Mouse (Mus musculus) spleen, adult 2 months (tissue): ENCODE data around the gene Rnpep.

Experiments used
- CTCF ChIP-seq: fragments of 200-500 bp; IDR thresholded peaks from 2 replicates; pipeline ENCODE4 v1.5.1; 2011; ENCODE audit warnings: mild to moderate bottlenecking, inconsistent platforms; ENCODE audit not compliant: insufficient read depth, insufficient read length, insufficient replicate concordance; ENCODE audit errors: extremely low read depth
- POLR2A ChIP-seq: fragments of 200-500 bp; IDR thresholded peaks from 2 replicates; pipeline ENCODE4 v1.6.1; 2011; ENCODE audit warnings: low read depth, low read length, inconsistent platforms

DNA sequence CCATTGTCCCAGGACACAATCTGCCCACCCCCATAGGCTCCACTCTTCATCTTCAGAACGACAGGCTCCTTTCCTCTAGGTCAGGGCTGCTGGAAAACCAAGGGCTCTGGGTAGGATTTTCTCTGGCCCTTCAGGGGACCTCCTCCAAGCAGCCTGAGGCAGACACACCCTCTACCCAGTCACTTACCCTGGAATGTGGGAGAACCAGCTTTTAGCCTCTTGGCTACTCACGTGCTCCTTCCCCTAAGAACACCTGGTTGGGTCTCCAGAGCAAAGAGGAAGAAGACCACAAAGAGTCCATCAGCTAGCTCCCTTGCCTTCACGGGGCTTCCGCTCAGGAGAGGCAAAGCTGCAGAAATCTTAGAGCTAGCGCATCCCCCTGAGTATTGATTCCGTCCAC, 23.0 kb downstream of the Rnpep start:
- no peak for TF ChIP-seq CTCF
- TF ChIP-seq POLR2A, result no peak
